Mouse (Mus musculus) neural tube, embryonic 14.5 days (tissue): ENCODE measurements at regions not wholly inside any gene's neighbourhood (a gene's known extent, or its start where the extent isn't known, plus 50 kb on each side); places are given as distances from the start of the nearest gene placed in this dataset.
"Not testable (repeated sequence)": the region's sequence is repeated elsewhere in the genome, so short reads cannot be mapped to it uniquely, and the experiment has no call there.

Experiments used
- ATAC-seq: fragments of 200-750 bp; cut with Nextera tagmentation; 2 replicates; pipeline ENCODE4 v1.8.0; 2017; ENCODE audit warnings: low read depth, mild to moderate bottlenecking, moderate TSS enrichment, moderate library complexity
- H3K27ac ChIP-seq: fragments of 300-500 bp; sonication (generic); 2 replicates; pipeline ENCODE4 v1.5.1; 2014; ENCODE audit warnings: low read depth, mild to moderate bottlenecking, control low read depth, low read length, moderate library complexity, mixed read lengths
- H3K27me3 ChIP-seq: fragments of 300-500 bp; sonication (generic); 2 replicates; pipeline ENCODE4 v1.6.1; 2014; ENCODE audit warnings: low read length; ENCODE audit not compliant: control insufficient read depth, insufficient read depth
- H3K36me3 ChIP-seq: fragments of 300-500 bp; sonication (generic); 2 replicates; pipeline ENCODE4 v1.6.1; 2014; ENCODE audit warnings: low read length, mixed read lengths; ENCODE audit not compliant: control insufficient read depth, insufficient read depth
- H3K4me1 ChIP-seq: fragments of 300-500 bp; sonication (generic); 2 replicates; pipeline ENCODE4 v1.6.1; 2014; ENCODE audit warnings: low read length; ENCODE audit not compliant: control insufficient read depth, insufficient read depth
- H3K4me2 ChIP-seq: fragments of 300-500 bp; sonication (generic); 2 replicates; pipeline ENCODE4 v1.6.1; 2014; ENCODE audit warnings: mild to moderate bottlenecking, low read depth, low read length, control low read depth
- H3K4me3 ChIP-seq: fragments of 300-500 bp; sonication (generic); 2 replicates; pipeline ENCODE4 v1.5.1; 2014; ENCODE audit warnings: low read depth, low read length, control low read depth, mixed read lengths
- H3K9ac ChIP-seq: fragments of 300-500 bp; sonication (generic); replicated peaks from 2 replicates; pipeline ENCODE4 v1.6.1; 2014; ENCODE audit warnings: low read depth, mild to moderate bottlenecking, control low read depth, low read length, mixed read lengths
- H3K9me3 ChIP-seq: fragments of 300-500 bp; sonication (generic); 2 replicates; pipeline ENCODE4 v1.6.1; 2016; ENCODE audit warnings: low read length; ENCODE audit not compliant: control insufficient read depth
- WGBS: fragments of 180-500 bp; shearing (Covaris S2); extraction: QIAGEN DNeasy Blood & Tissue Kit; methylation state at CpG from one replicate; pipeline ENCODE4 v1.1.7; 2014; 5-methylcytosine and 5-hydroxymethylcytosine counted together

DNA sequence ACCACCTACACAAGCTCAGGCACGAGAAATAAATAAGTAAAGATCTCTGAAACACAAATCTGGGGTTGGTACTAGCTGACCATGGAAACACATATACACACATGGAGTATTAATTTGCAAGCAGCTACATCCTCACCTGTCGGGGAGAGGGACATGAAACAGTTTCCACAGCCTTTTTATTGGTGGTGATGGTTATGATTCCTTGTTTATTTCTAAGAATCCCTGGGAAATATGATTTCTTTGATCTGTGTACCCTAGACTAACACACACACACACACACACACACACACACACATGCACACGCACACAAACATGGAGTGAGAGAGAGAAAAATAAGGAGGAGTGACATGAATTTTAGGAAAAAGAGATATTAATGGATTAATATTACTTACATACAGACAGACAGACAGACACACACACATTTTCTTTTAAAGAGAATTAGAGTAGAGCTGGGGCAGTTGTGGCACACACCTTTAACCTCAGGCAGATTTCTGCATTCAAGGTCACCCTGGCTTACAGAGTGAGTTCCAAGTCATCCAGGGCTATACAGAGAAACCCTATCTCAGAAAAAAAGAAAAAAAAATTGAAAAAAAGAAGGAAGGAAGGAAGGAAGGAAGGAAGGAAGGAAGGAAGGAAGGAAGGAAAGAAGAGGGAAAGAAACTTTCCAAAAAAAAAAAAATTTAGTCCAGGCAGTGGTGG, 164.2 kb upstream of the Gdi2 start:
- H3K36me3 ChIP-seq, H3K4me2 ChIP-seq, H3K4me1 ChIP-seq, H3K27me3 ChIP-seq, H3K9me3 ChIP-seq, H3K9ac ChIP-seq, H3K4me3 ChIP-seq, H3K27ac ChIP-seq, ATAC-seq: not testable (repeated sequence)
- WGBS = 47% methylated on average over 3 of the region's 3 CpGs

DNA sequence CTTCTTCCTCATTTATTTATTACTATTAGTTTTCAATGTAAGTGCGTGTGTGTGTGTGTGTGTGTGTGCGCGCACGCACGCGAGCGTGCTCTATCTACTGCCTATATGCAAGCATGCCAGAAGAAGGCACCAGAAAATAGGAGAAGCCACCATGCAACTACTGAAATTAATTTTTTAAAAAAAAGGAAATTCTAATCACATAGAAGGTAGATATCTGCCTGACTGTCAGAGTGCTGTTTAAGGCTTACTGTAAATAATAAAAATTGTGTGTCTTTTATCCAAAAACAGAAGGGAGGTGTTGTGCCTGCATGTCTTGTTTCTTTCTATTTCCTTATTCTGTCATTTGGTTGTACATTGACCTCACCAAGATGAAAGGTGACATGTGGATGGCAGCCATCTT, 163.1 kb upstream of the Gdi2 start:
- no peaks in the 10 kb centered on the region for H3K27me3 ChIP-seq
- H3K9ac ChIP-seq = no peak overlapping the region
- ATAC-seq = no peak
- H3K27ac ChIP-seq = no peak overlapping the region
- no peaks in the 10 kb centered on the region for H3K36me3 ChIP-seq
- no peak overlapping the region for H3K4me2 ChIP-seq
- H3K4me3 ChIP-seq = no peak overlapping the region
- H3K4me1 ChIP-seq = no peaks in the 10 kb centered on the region
- 97% methylated on average over 7 of the region's 7 CpGs for WGBS
- H3K9me3 ChIP-seq = no peaks in the 10 kb centered on the region

DNA sequence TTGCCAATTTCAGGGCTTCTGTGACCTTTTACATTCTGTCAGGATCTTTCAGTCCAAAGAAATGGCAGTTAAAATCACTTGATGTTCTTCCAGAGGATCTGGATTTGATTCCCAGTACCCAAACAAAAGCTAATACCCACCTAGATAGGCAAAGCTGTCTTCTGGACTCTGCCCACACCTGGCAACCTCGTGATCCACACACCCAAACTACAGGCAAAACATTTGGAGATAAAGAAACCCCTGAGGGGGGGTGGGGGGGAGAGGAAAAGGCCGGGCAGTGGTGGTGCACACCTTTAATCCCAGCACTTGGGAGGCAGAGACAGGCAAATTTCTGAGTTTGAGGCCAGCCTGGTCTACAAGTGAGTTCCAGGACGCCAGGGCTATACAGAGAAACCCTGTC, 160.1 kb upstream of the Gdi2 start:
- H3K27me3 ChIP-seq, H3K4me1 ChIP-seq, ATAC-seq, H3K4me3 ChIP-seq, H3K4me2 ChIP-seq, H3K9ac ChIP-seq, H3K36me3 ChIP-seq, H3K9me3 ChIP-seq, H3K27ac ChIP-seq: not testable (repeated sequence)
- WGBS = 62% methylated on average over 3 of the region's 3 CpGs

DNA sequence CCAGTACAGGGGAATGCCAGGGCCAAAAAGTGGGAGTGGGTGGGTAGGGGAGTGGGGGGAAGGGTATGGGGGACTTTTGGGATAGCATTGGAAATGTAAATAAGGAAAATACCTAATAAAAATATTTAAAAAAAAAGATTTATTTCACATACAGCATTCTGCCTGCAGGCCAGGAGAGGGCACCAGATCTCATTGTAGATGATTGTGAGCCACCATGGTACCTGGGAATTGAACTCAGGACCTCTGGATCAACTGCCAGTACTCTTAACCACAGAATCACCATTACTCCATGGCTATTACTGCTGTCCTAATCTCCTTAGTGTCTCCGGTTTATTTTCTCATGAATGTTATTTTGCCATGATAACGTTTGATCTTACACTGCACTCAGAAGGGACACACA, 132.1 kb upstream of the Gdi2 start:
- not testable (repeated sequence) for H3K4me1 ChIP-seq, H3K4me3 ChIP-seq, H3K27ac ChIP-seq, H3K4me2 ChIP-seq, H3K36me3 ChIP-seq, ATAC-seq, H3K9me3 ChIP-seq, H3K9ac ChIP-seq, H3K27me3 ChIP-seq
- 88% methylated on average over 2 of the region's 2 CpGs for WGBS

DNA sequence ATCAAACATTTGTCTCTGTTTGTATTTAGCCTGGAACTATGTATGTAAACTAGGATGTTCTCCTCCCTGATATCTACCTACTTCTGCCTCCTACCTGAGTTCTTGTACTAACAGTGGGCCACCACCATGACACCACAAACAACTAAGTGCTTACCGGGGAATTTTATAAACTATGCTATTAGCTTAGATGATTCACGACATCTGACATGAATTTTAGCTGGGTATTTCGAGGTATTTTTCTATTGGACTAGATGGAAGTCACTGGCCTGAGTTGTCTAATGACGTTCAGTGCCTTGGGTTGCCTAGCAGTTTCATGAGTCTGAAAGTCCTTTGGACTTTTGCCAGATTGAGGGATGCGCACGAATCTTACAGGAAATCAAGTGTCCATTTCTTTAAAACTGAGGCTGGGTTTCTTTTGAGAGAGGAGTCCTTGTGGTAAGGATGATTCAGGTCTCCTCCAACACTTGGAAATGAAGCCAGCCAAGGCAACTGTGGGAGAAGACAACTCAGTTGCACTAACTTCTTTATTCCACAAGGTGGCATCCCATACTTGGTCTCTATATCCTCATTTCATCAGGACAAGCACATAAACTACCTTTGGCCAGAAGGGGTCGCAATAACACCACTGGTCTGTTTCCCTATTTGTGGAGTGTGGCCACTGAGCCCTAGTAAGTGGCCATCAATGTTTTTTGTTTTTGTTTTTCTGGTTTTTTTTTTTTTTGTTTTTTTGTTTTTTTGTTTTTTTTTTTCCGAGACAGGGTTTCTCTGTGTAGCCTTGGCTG, 131.4 kb upstream of the Gdi2 start:
- H3K4me2 ChIP-seq, H3K4me1 ChIP-seq, H3K36me3 ChIP-seq, H3K4me3 ChIP-seq, H3K27ac ChIP-seq, ATAC-seq, H3K9me3 ChIP-seq, H3K9ac ChIP-seq, H3K27me3 ChIP-seq: not testable (repeated sequence)
- WGBS = 41% methylated on average over 8 of the region's 8 CpGs

DNA sequence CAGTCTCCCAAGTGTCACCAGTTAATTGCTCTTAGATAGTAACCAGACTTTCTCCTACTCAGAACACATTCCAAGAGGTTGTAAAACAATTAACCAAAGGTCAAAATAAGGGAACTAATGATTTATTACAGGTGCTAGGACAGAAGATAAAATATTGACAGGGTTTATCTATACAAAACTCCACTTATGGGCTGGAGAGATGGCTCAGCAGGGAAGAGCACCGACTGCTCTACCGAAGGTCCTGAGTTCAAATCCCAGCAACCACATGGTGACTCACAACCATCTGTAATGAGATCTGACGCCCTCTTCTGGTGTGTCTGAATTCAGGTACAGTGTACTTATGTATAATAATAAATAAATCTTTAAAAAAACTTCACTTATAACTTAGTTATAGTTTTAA, 127.6 kb upstream of the Gdi2 start:
- H3K9me3 ChIP-seq, H3K4me3 ChIP-seq, H3K4me2 ChIP-seq, H3K27me3 ChIP-seq, H3K4me1 ChIP-seq, H3K36me3 ChIP-seq, H3K9ac ChIP-seq, ATAC-seq, H3K27ac ChIP-seq: not testable (repeated sequence)
- 66% methylated on average over 3 of the region's 3 CpGs for WGBS

DNA sequence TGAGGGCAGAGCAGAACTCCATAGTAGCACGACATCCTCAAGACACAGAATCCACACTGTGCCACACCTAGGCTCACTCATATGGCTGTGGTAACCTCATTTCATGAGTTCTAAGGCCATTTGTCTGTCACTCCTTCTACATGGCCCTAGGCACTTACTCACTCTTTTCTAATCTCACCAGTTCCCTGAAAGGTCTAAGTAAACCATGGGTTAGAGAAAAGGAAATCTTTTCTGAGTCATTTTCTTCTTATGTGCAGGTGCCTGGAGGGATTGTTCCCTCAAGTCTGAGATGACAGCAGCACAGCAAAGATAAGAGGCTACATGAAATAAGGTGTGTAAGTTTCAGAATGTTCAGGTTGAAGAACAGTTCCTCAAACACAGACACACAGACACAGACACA, 120.8 kb upstream of the Gdi2 start:
- Histone ChIP-seq H3K4me1 (no peaks in the 10 kb centered on the region), H3K9me3 (no peaks in the 10 kb centered on the region), H3K36me3 (no peaks in the 10 kb centered on the region), H3K9ac (no peak overlapping the region), H3K4me3 (no peak overlapping the region), H3K27me3 (no peaks in the 10 kb centered on the region), H3K4me2 (no peak overlapping the region), H3K27ac (no peak overlapping the region)
- no peak for ATAC-seq
- WGBS = 74% methylated on average over 1 of the region's 1 CpGs

DNA sequence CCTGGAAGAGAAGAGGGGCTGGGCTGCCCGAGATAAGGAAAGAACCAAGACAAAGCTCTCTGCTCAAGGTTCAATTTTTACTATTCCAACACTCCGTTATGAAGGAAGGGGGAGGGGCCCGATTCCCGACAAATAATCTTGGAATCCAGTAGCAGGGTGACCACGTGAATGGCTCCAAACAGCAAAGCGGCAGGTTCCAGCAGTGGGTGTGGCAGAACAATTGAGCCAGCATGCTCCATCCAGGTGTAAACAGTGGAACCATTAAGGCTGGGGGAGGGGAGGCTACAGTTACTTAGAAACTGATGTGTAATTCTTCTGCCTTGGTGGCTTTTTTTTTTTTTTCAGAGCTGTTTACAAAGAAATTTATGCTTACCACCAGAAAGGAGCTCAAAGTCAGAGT, 82.5 kb upstream of the Gdi2 start:
- not testable (repeated sequence) for ATAC-seq, H3K9me3 ChIP-seq, H3K4me3 ChIP-seq, H3K9ac ChIP-seq, H3K36me3 ChIP-seq, H3K4me1 ChIP-seq, H3K27ac ChIP-seq, H3K4me2 ChIP-seq, H3K27me3 ChIP-seq
- WGBS = 86% methylated on average over 6 of the region's 6 CpGs

DNA sequence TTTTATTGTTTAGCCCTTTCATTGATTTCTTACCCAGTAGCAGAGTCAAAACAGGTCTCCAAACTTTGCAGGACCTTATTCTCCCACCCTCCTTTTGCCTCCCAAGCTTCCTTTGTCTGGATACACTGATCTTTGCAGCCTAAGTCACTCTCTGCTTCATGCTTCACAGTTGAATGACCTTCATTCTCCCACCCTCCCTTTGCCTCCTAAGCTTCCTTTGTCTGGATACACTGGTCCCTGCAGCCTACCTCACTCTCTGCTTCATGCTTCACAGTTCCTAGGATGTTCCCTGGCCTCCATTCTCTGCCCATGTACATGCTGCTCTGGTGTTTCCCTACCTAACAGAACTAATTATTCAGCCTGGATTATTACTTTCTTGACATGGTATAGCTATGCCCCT, 61.0 kb upstream of the Gdi2 start:
- no peak overlapping the region for H3K4me2 ChIP-seq
- H3K4me3 ChIP-seq = no peak overlapping the region
- H3K27ac ChIP-seq = no peak overlapping the region
- no peaks in the 10 kb centered on the region for H3K36me3 ChIP-seq
- no peaks in the 10 kb centered on the region for H3K9me3 ChIP-seq
- 0 out of 2 replicates have a peak, but pooled peaks cover 4% of the 10 kb centered on the region for H3K4me1 ChIP-seq
- no peak for ATAC-seq
- no peaks in the 10 kb centered on the region for H3K27me3 ChIP-seq
- no peak overlapping the region for H3K9ac ChIP-seq
